Comparison of ENCODE assay signal across 7 mouse cellular contexts in the genomic region with DNA sequence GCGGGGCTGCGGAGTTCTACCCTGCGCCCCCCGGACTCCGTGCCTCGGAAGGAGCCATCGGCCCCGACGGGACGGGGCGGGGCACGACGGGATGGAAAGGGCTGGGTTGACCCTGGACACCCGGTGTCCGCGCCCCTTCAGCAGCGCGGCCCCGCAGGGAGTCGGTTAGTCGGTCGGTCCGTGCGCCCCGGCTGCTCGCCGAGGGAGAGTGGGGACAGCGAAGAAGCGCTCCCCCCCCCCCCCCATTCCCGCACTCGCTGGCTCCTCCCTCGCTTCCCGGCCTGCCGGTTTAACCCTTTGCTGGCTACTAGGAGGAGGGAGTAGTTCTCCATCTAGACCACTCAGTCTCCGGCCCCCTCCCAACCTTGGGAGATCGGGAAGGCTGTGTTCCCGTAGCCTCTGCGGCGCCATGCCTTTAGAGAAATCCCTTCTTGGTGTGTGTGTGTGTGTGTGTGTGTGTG. TPM values are rescaled to one million over a fixed set of nuclear protein-coding genes. Genes with fewer than 3 reads are reported as not detected.
DNase-seq lines count a peak whose midpoint lies in the region; ATAC-seq and TF ChIP-seq lines count a peak whose summit lies in the region.

No protein-coding gene starts in this region.

- H3K27me3 ChIP-seq in thymus, adult 2 months (ENCODE audit: control insufficient read depth, insufficient read depth, low read length) = peaks cover 30% of the 10 kb centered on the region
- H3K27me3 ChIP-seq in hindbrain, embryonic 15.5 days = peaks cover 64% of the 10 kb centered on the region
- H3K27me3 ChIP-seq in lung, embryonic 16.5 days (ENCODE audit: control insufficient read depth, insufficient read depth, low read depth, low read length) = peaks cover 73% of the 10 kb centered on the region

- no peak overlapping the region for H3K27ac ChIP-seq in thymus, adult 2 months (ENCODE audit: control insufficient read depth, insufficient read depth, low read length)
- H3K27ac ChIP-seq in embryonic fibroblast, embryonic 13.5 days (ENCODE audit: insufficient read depth, low read length) = no peak overlapping the region
- peak overlapping the region; percentile 32; the same call in 1 of the 2 replicates for H3K27ac ChIP-seq in hindbrain, embryonic 15.5 days (replicated peaks)
- H3K27ac ChIP-seq in lung, embryonic 16.5 days (ENCODE audit: low read length) = no peak overlapping the region

- H3K9ac ChIP-seq in hindbrain, embryonic 15.5 days = peak overlapping the region; percentile 51
- peak overlapping the region; percentile 52 for H3K9ac ChIP-seq in lung, embryonic 16.5 days (ENCODE audit: low read length)

- no peaks in the 10 kb centered on the region for H3K36me3 ChIP-seq in thymus, adult 2 months (ENCODE audit: control insufficient read depth, insufficient read depth, low read length)
- no peaks in the 10 kb centered on the region for H3K36me3 ChIP-seq in hindbrain, embryonic 15.5 days
- no peaks in the 10 kb centered on the region for H3K36me3 ChIP-seq in lung, embryonic 16.5 days (ENCODE audit: control insufficient read depth, insufficient read depth, low read length)

- no peak for TF ChIP-seq CTCF in thymus, adult 2 months (IDR thresholded peaks at IDR 0.05; ENCODE audit: borderline replicate concordance, control insufficient read depth, extremely low read depth, insufficient read depth, low read length, poor library complexity)
- no peak for TF ChIP-seq CTCF in embryonic fibroblast, embryonic 13.5 days (IDR thresholded peaks at IDR 0.05; ENCODE audit: borderline replicate concordance, insufficient read depth, low read length)

- peak; percentile 43 for ATAC-seq in hindbrain, embryonic 15.5 days (ENCODE audit: low FRiP score, low read depth)
- peak; percentile 18 for ATAC-seq in lung, embryonic 16.5 days (ENCODE audit: low read depth)

- peak overlapping the region; percentile 84 for H3K4me2 ChIP-seq in hindbrain, embryonic 15.5 days
- peak overlapping the region; percentile 96 for H3K4me2 ChIP-seq in lung, embryonic 16.5 days (ENCODE audit: low read depth, low read length)

- DNase-seq in thymus, adult 2 months = no peak
- DNase-seq in thymus, postnatal 0 days (ENCODE audit: low spot score) = no peak
- DNase-seq in right cerebral cortex, postnatal 4 days = peak; percentile 65
- no peak for DNase-seq in layer of hippocampus, postnatal 36 days

- H3K4me1 ChIP-seq in thymus, adult 2 months (replicated peaks; ENCODE audit: control insufficient read depth, insufficient read depth, low read length) = peaks cover 14% of the 10 kb centered on the region
- no peaks in the 10 kb centered on the region for H3K4me1 ChIP-seq in embryonic fibroblast, embryonic 13.5 days (ENCODE audit: control insufficient read depth, insufficient read depth, low read length)
- peaks cover 44% of the 10 kb centered on the region for H3K4me1 ChIP-seq in hindbrain, embryonic 15.5 days (replicated peaks)
- peaks cover 41% of the 10 kb centered on the region for H3K4me1 ChIP-seq in lung, embryonic 16.5 days (replicated peaks; ENCODE audit: control insufficient read depth, insufficient read depth, low read length)

- H3K4me3 ChIP-seq in thymus, adult 2 months (ENCODE audit: control insufficient read depth, insufficient read depth, low read length) = peak overlapping the region; percentile 1
- H3K4me3 ChIP-seq in embryonic fibroblast, embryonic 13.5 days (ENCODE audit: insufficient read depth, low read length) = peak overlapping the region; percentile 31
- peak overlapping the region; percentile 81 for H3K4me3 ChIP-seq in hindbrain, embryonic 15.5 days
- H3K4me3 ChIP-seq in lung, embryonic 16.5 days (ENCODE audit: low read length) = peak overlapping the region; percentile 62

- H3K9me3 ChIP-seq in hindbrain, embryonic 15.5 days = no peaks in the 10 kb centered on the region
- H3K9me3 ChIP-seq in lung, embryonic 16.5 days (ENCODE audit: control insufficient read depth, low read length) = no peaks in the 10 kb centered on the region

- under 1% methylated on average over 25 of the region's 39 CpGs for WGBS in thymus, adult 2 months
- WGBS in hindbrain, embryonic 15.5 days = under 1% methylated on average over 34 of the region's 39 CpGs
- WGBS in lung, embryonic 16.5 days = 1% methylated on average over 36 of the region's 39 CpGs

- TF ChIP-seq POLR2A in thymus, adult 2 months (IDR thresholded peaks at IDR 0.05; ENCODE audit: control insufficient read depth, extremely low read depth, insufficient read depth, low read length, poor library complexity) = no peak
- no peak for TF ChIP-seq POLR2A in embryonic fibroblast, embryonic 13.5 days (IDR thresholded peaks at IDR 0.05; ENCODE audit: low read depth, low read length)

RNA-seq across cellular contexts. Expression of a gene that starts 0.3 kb away (rescaled TPM):
- 1.8 and 2.1 TPM in 2 replicates for polyA plus RNA-seq in thymus, adult 2 months (2012; rRNA removed)
- polyA plus RNA-seq in thymus, postnatal 0 days (2015; fragmentation: Nextera tagmentation; extraction: Ambion mirVana) = 0.10 and 0.22 TPM in 2 replicates
- polyA plus RNA-seq in embryonic fibroblast, embryonic 13.5 days (2011; ENCODE audit: insufficient read length, low read depth, missing spikeins) = 1.2 and 1.3 TPM in 2 replicates
- polyA plus RNA-seq in hindbrain, embryonic 15.5 days (2015; fragmentation: Nextera tagmentation; extraction: Ambion mirVana) = 5.0 and 6.2 TPM in 2 replicates
- 0.16 and 0.31 TPM in 2 replicates for polyA plus RNA-seq in lung, embryonic 16.5 days (2015; fragmentation: Nextera tagmentation; extraction: Ambion mirVana)
- 10 to 100 TPM; 91.2 to 94.8 TPM for total RNA-seq in layer of hippocampus, postnatal 36 days (2021)

RNA-seq across cellular contexts. Expression of a gene that starts 48.2 kb away (rescaled TPM):
- 106 and 123 TPM in 2 replicates for polyA plus RNA-seq in thymus, adult 2 months (2012; rRNA removed)
- 19.7 and 22.7 TPM in 2 replicates for polyA plus RNA-seq in thymus, postnatal 0 days (2015; fragmentation: Nextera tagmentation; extraction: Ambion mirVana)
- polyA plus RNA-seq in embryonic fibroblast, embryonic 13.5 days (2011; ENCODE audit: insufficient read length, low read depth, missing spikeins) = 6.6 and 8.7 TPM in 2 replicates
- polyA plus RNA-seq in hindbrain, embryonic 15.5 days (2015; fragmentation: Nextera tagmentation; extraction: Ambion mirVana) = 2.3 and 2.4 TPM in 2 replicates
- 16.5 and 20.4 TPM in 2 replicates for polyA plus RNA-seq in lung, embryonic 16.5 days (2015; fragmentation: Nextera tagmentation; extraction: Ambion mirVana)
- 1 to 10 TPM in 1 of 2 experiments, under 1 TPM in 1; 0.48 to 1.2 TPM for total RNA-seq in layer of hippocampus, postnatal 36 days (2021)

RNA-seq across cellular contexts. Expression of a gene that starts 49.5 kb away (rescaled TPM):
- polyA plus RNA-seq in thymus, adult 2 months (2012; rRNA removed) = 64.3 and 65.0 TPM in 2 replicates
- 29.1 and 30.0 TPM in 2 replicates for polyA plus RNA-seq in thymus, postnatal 0 days (2015; fragmentation: Nextera tagmentation; extraction: Ambion mirVana)
- polyA plus RNA-seq in embryonic fibroblast, embryonic 13.5 days (2011; ENCODE audit: insufficient read length, low read depth, missing spikeins) = 25.5 and 26.0 TPM in 2 replicates
- 5.2 and 5.3 TPM in 2 replicates for polyA plus RNA-seq in hindbrain, embryonic 15.5 days (2015; fragmentation: Nextera tagmentation; extraction: Ambion mirVana)
- polyA plus RNA-seq in lung, embryonic 16.5 days (2015; fragmentation: Nextera tagmentation; extraction: Ambion mirVana) = 87.3 and 92.8 TPM in 2 replicates
- 1 to 10 TPM in 1 of 2 experiments, under 1 TPM in 1; 0.37 to 2.6 TPM for total RNA-seq in layer of hippocampus, postnatal 36 days (2021)

Comparison
In these comparisons a context has a peak if more than half of its experiments do, and no peak if none do; other contexts are left out.
1. H3K4me3 ChIP-seq: peak in every context shown above with its lines; median percentile 81 in hindbrain, embryonic 15.5 days; 62 in lung, embryonic 16.5 days; 31 in embryonic fibroblast, embryonic 13.5 days; 1 in thymus, adult 2 months.